19 mouse cellular contexts compared by ENCODE assay signal in the genomic region with DNA sequence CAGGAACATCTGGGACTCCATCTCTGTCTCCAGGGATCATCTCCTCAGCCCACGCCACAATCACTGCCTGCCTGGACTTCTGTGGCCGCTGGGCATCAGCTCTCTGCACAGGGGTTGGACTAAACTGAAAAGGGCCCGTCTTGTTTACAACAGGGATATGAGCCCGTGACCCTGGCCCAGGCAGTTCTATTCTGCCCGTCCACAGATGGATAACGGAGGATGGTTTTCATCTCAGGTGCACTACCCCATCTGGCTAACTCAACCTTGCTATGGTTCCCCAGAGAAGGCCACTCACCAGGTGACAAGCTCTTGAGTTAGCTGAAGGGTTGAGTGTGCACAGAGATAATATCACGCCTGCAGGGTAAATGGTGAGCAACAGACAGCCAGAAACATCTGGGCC.
A peak's percentile ranks its signal among the peaks of the same experiment; 100 is the strongest.
DNase-seq lines count a peak whose midpoint lies in the region; ATAC-seq lines count a peak whose summit lies in the region.
"Had no signal": no experiment of that assay in that cellular context is flagged by ENCODE, and none has a peak within 500 bp of the region (broad histone marks: within the 10 kb centered on the region; RNA-seq: fewer than 3 reads in every experiment).

No protein-coding gene starts in this region.

- H3K4me3 ChIP-seq in midbrain, embryonic 11.5 days (ENCODE audit: low read depth, low read length), result no peak overlapping the region
- no peak overlapping the region for H3K4me3 ChIP-seq in midbrain, embryonic 15.5 days

- 81% methylated on average over 7 of the region's 7 CpGs for WGBS in midbrain, embryonic 11.5 days
- 79% methylated on average over 7 of the region's 7 CpGs for WGBS in midbrain, embryonic 15.5 days

- no peaks in the 10 kb centered on the region for H3K9me3 ChIP-seq in midbrain, embryonic 11.5 days (ENCODE audit: control insufficient read depth, low read length)
- no peaks in the 10 kb centered on the region for H3K9me3 ChIP-seq in midbrain, embryonic 15.5 days

- no peak overlapping the region for H3K4me2 ChIP-seq in midbrain, embryonic 11.5 days
- H3K4me2 ChIP-seq in midbrain, embryonic 15.5 days, result no peak overlapping the region

- DNase-seq in midbrain, embryonic 11.5 days (ENCODE audit: low spot score, missing footprints), result peak; percentile 60
- peak; percentile 63 for DNase-seq in MN1 (ENCODE audit: low spot score)
- no peak for DNase-seq in layer of hippocampus, adult 11-12 months (ENCODE audit: low spot score)
- DNase-seq: adrenal gland, adult 2 months; adrenal gland, adult 8-10 months; adrenal gland, postnatal 10 days; adrenal gland, postnatal 14 days; adrenal gland, postnatal 25 days; adrenal gland, postnatal 36 days; B cell, adult 2 months; cerebellum, adult 11 months; cerebellum, adult 11-12 months; cerebellum, adult 18-20 months; cerebellum, adult 2 months had no signal

- ATAC-seq in midbrain, embryonic 11.5 days (ENCODE audit: low FRiP score), result no peak
- ATAC-seq in midbrain, embryonic 15.5 days (replicated peaks), result no peak
- ATAC-seq: activated CD4-positive, CD25-positive, alpha-beta regulatory T cell, adult 4 months; CD4-positive, CD25-positive, alpha-beta regulatory T cell, adult 4 months; Patski had no signal

- H3K9ac ChIP-seq in midbrain, embryonic 11.5 days (ENCODE audit: low read length), result no peak overlapping the region
- H3K9ac ChIP-seq in midbrain, embryonic 15.5 days, result no peak overlapping the region

- no peaks in the 10 kb centered on the region for H3K36me3 ChIP-seq in midbrain, embryonic 11.5 days (ENCODE audit: control insufficient read depth, insufficient read depth, low read length)
- H3K36me3 ChIP-seq in midbrain, embryonic 15.5 days (replicated peaks), result no peaks in the 10 kb centered on the region
- H3K36me3 ChIP-seq: G1E had no signal

- no peaks in the 10 kb centered on the region for H3K4me1 ChIP-seq in midbrain, embryonic 11.5 days (ENCODE audit: control insufficient read depth, insufficient read depth, low read length)
- H3K4me1 ChIP-seq in midbrain, embryonic 15.5 days, result no peaks in the 10 kb centered on the region

- H3K27me3 ChIP-seq in midbrain, embryonic 11.5 days (ENCODE audit: control insufficient read depth, insufficient read depth, low read length), result no peaks in the 10 kb centered on the region
- H3K27me3 ChIP-seq in midbrain, embryonic 15.5 days (replicated peaks), result no peaks in the 10 kb centered on the region
- H3K27me3 ChIP-seq: Patski had no signal

- H3K27ac ChIP-seq in midbrain, embryonic 11.5 days (ENCODE audit: low read depth, low read length), result no peak overlapping the region
- H3K27ac ChIP-seq in midbrain, embryonic 15.5 days, result no peak overlapping the region
